Mouse (Mus musculus): ENCODE data around the gene Eya3.
A peak's percentile ranks its signal among the peaks of the same experiment; 100 is the strongest.
"Not testable (repeated sequence)": the region's sequence is repeated elsewhere in the genome, so short reads cannot be mapped to it uniquely, and the experiment has no call there.

The Eya3 gene

DNA sequence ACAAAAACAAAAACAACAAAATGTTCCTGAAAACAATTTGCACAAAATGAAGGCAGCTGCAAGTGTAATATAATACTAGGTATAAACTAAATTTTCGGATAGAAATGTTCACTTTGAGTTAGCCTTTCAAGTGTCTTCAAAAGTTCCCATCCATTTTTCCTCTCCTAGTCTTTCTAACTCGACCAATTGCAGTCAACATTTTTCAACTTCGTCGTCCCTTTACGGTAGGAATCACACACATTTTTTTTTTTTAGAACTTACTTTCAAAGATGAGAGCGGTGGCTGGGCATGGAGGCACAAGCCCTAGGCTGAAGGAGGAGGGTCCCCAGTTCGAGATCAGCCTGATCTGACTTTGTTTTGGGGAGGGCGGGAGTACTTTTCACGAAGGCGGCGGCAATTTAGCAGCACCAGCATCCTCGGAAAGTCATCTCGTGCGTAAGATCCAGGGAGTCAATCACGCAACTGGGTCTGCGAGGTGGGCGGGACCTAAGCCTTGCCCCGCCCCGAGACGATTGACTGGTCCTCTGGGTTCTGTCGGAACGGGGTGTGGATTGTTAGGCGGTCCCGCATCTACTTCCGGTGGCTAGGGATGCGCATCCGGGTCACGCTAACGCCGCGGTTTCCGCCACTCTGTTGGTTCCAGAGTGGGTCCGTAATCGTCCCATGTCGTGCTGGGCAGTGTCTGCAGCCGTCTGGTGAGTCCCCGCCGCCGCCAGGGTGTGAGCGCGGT is at the start of gene Eya3:
Gene Eya3 (plus strand): TSS at position 527 of the 730 bp plus-strand sequence.
- DNase-seq (ENCODE audit: extremely low spot score, low spot score): peak; percentile 97

DNA sequence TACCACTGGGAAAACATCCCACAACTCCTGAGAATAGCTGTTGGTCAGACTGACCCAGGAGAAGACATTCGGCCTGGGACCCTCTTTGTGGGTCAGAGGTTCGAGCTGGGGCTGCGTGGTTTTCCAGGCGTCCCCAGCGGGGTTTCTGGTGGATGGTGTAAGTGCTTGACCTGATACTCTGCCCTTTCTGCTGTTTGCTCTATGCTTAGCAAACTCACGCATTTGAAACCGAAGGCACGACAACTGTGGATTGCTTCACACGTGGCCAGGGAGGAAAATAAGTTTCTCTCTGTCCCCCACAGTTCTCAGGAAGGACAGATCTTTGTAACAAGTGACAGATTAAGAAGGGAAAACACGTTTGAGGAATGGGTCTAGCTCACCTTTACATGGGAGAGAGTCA is 48.1 kb upstream of the Eya3 start:
- DNase-seq (ENCODE audit: extremely low spot score, low spot score): no peak

DNA sequence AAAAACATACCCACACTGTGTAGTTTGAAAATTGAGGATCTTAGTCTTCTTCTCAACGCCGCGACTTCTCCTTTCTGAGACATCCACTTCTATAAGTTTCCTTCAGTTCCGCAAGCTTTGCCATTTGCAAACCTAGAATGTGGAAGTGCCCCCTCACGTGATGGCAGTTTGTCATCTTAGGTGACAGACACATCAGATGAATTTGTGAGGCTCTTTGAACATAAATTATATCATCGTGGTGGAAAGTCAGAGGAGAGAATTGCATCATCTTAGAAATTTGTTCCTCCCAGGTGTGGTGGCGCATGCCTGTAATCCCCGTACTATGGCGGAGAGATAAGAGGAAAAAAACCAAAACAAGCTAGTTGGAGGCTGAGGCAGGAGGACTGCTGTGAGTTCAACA is 45.8 kb upstream of the Eya3 start:
- no peak for DNase-seq (ENCODE audit: extremely low spot score, low spot score)

DNA sequence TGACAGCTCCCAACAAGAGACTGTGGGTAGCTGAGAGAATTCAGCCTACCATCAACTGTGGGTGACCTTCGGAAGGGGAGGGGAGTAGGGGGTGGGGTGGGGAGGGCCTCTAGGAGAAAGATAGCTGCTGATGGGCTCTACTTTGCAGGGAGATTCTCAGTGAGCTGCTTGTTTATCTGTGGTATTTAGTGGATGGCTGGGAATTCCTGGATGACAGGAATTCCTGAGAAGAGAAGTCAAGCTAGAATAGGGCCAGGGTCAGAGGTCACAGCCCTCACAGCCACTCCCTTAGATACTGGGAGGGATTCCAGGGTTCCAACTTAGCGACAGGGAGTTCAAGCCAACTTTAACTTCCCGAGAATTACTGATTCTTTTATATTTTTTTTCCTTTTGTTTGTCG is 44.6 kb upstream of the Eya3 start:
- no peak for DNase-seq (ENCODE audit: extremely low spot score, low spot score)

DNA sequence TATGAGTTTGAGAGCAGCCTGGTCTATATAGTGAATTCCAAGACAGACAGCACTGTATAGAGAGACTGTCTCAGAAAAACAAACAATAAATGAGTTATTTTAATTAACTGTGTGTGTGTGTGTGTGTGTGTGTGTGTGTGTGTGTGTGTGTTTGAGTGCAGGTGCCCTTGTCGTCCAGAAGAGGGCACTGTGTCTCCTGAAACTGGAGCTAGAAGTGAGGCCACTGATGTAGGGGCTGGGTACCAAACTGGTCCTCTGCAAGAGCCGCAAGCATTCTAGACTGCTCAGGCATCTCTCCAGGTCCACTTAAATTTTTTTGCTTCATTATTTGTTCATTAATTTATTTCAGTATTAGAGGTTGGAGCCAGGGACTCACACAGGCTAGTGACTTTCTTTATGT is 39.9 kb upstream of the Eya3 start:
- DNase-seq (ENCODE audit: extremely low spot score, low spot score): no peak

DNA sequence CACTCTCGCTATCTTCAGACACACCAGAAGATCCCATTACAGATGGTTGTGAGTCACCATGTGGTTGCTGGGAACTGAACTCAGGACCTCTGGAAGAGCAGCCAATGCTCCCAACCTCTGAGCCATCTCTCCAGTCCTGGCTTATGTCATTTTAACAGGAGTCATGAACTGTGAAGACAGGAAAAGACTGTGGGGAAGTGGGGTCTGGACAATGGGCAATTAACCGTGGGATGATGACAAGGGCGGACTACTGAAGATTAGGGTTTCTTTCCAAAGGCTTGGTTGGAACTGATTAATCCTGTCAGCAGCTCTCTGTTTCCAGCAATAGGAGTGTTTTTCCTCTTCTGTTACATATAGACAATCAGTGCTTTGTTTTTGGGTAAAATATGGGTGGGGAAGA is 39.0 kb upstream of the Eya3 start:
- no peak for DNase-seq (ENCODE audit: extremely low spot score, low spot score)

GRCm38 (mm10) chr4:132600465-132600864 is 38.3 kb upstream of the Eya3 start:
- DNase-seq (ENCODE audit: extremely low spot score, low spot score): no peak

DNA sequence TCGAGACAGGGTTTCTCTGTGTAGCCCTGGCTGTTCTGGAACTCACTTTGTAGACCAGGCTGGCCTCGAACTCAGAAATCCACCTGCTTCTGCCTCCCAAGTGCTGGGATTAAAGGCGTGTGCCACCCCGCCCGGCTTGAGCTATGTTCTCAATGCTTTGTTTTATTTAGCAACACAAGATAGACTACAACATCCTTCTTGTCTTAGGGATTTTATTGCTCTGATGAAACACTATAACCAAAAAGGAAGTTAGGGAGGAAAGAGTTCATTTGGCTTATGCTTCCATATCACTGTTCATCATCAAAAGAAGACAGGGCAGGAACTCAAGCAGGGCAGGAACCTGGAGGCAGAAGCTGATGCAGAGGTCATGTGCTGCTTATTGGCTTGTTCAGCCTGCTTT is 37.5 kb upstream of the Eya3 start:
- DNase-seq (ENCODE audit: extremely low spot score, low spot score): not testable (repeated sequence)

- no peak for DNase-seq (ENCODE audit: extremely low spot score, low spot score)
Observed at GRCm38 (mm10) chr4:132603468-132603867, 35.3 kb upstream of the Eya3 start.

DNA sequence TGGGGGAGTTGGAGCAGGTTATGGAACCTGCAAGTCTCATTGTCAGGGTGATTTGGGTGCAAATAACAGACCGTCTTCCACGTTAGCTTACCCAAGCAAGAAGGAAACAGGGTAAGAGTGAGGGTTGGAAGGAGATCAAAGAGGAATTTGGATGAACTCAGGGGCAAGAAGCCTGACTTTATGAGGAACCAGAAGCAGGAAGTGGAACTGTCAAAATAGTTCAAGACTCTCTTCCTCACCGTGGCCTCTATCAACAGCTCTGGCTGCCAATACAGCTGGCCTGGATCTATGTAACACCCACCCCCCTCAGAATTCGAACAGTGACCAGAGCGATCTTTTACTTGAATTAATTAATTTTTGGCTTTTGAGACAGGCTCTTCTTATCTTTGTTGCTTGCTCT is 33.0 kb upstream of the Eya3 start:
- no peak for DNase-seq (ENCODE audit: extremely low spot score, low spot score)

DNA sequence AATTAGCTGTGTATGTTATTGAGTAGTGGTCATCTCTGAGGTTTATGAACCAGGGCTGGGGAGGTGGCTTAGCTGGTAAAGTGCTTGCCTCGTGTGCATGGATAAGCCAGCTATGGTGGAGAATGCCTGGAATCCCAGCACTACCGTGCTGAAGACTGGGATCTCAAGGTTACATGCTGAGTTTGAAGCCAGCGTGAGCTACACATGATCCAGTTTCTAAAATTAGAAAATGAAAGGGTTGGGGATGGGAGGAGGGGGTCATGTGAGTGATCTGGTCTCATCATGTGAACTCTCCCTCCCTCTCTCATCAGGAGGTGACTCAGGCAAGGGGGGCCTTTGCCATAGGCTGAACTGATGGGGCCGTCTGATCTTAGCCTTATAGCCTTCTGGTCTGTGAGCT is 30.6 kb upstream of the Eya3 start:
- DNase-seq (ENCODE audit: extremely low spot score, low spot score): no peak

GRCm38 (mm10) chr4:132610301-132610984 is 28.3 kb upstream of the Eya3 start:
- DNase-seq (ENCODE audit: extremely low spot score, low spot score): no peak

GRCm38 (mm10) chr4:132611320-132611719 is 27.5 kb upstream of the Eya3 start:
- DNase-seq (ENCODE audit: extremely low spot score, low spot score): no peak

GRCm38 (mm10) chr4:132617873-132618272 is 20.9 kb upstream of the Eya3 start:
- DNase-seq (ENCODE audit: extremely low spot score, low spot score): no peak

DNA sequence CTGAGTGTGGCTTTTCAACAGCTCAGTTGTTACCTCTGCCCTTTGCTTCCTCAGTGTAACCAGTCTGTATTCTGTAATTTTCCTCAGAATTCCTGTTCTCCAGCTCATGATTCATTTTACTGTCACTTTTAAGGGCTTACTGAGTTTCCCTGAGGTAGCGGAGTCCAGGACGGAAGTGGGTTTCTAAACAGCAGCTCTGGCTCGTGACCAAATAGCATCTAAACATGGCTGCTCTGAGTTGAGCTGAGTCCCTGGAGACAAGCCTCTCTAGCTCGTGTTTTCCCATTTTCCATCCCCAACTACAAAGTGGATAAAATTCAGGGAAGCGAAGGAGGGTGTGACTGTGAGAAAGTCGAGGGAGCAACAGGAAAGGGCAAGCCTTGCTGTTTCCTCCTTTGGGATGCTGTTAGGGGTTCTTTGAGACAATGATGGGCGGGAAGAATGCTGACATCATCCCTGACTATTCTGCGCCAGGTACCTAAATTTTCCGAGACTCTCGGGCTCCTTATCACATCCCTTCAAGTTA is 19.9 kb upstream of the Eya3 start:
- no peak for DNase-seq (ENCODE audit: extremely low spot score, low spot score)

DNA sequence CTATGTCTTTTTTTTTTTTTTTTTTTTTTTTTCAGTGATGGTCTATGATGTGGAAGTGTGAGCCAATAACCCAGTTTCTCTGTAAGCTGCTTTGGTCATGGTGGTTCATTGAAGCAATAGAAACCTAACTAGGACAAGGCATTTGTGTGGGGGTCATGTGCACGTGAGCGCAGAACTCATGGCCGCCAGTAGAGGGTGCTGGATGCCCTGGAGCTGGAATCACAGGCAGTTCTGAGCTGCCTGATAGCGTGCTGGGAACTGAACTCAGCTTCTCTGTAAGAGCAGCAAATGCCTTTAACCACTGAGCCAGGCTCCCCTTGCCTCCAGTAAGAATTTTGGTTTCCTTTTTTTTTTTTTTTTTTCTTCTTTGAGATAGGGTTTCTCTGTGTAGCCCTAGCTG is 18.7 kb upstream of the Eya3 start:
- no peak for DNase-seq (ENCODE audit: extremely low spot score, low spot score)

DNA sequence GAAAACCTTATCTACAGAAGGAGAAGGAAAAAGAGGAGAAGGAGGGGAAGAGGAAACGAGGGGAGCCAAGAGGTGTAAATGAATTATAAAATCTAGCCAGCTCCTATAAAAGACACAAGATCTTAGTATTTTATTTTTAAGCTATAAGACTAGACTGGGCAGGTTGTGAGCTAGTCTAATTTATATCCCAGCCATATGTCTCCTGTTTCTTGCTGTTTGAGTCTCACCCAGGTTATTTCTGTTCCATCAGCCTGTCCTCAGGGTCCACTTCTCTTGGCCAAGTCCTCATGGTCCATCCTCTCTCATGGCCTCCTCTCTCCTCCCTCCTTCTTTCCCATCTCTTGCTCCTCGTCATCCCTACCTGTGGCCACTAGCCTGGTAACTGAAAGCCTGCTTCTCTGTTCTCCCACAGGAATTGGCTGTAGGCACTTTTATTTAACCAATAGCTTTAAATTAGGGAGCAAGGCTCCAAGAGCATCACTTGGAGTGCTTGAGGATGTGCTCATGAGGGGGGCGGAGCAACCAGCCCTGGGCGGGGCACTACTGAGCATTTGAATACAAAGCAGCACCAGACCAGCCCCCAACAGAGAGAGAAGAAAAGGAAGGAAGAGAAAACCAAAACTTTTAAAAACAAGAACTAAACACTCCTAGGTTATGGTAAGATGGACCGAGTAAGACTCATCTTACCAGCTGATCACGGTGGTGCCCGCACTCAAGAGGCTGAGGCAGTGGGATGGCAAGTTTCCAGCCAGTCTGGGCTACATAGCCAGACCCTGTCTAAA is 17.3 kb upstream of the Eya3 start:
- DNase-seq (ENCODE audit: extremely low spot score, low spot score): no peak

GRCm38 (mm10) chr4:132624034-132624657 is 14.6 kb upstream of the Eya3 start:
- DNase-seq (ENCODE audit: extremely low spot score, low spot score): no peak

- DNase-seq (ENCODE audit: extremely low spot score, low spot score): no peak
Observed at GRCm38 (mm10) chr4:132628830-132629229, 10.0 kb upstream of the Eya3 start.

- no peak for DNase-seq (ENCODE audit: extremely low spot score, low spot score)
Observed at GRCm38 (mm10) chr4:132635971-132636370, 2.8 kb upstream of the Eya3 start.

DNA sequence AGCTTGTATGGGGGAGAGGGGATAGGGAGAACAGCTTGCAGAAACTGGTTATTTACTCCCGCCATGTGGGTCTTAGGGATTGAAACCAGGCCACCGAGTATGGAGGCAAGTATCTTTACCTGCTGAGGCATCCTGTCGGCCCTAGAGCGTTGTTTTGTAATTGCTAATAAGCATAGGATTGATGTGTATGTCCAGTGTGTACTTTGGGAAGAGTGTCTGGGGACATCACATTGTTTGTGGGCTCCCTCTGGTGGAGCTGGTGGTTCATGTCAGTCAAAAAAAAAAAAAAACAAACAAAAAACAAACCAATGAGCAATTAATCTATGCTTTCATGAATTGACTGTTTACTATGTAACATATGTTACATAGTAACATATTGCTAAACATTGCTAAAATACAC is 2.2 kb upstream of the Eya3 start:
- DNase-seq (ENCODE audit: extremely low spot score, low spot score): no peak
